Mouse (Mus musculus): ENCODE data around the gene Cacnb2. TPM values are rescaled to one million over a fixed set of nuclear protein-coding genes. Genes with fewer than 3 reads are reported as not detected.

Cacnb2 gene
- polyA plus RNA-seq, 1 experiment from 2014 or later, result 1.2 TPM

DNA sequence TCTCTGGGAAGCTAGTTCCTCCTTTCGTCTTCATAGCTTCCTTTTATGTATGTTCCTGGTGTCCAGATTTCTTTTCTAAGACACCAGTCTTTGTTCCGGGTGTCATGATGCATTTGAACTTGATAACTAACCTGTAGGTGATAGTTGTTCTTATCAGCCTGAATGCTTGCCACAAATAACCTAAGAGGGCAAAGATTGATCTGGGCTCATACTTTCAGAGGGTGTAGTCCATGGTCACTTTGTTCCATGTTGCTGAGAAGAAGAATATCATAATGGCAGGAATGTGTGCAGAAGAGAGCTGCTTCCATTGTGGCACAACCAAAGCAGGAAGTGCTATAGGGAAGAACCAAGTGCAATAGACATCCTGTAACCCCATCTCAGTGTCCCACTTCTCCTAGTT lies 302.0 kb downstream of the Cacnb2 start:
- Histone ChIP-seq H3K4me2 (ENCODE audit: low read length) (no peak overlapping the region), H3K27me3 (ENCODE audit: insufficient read depth, low read length) (no peaks in the 10 kb centered on the region), H3K9me3 (replicated peaks; ENCODE audit: low read length) (no peaks in the 10 kb centered on the region), H3K36me3 (ENCODE audit: insufficient read depth, low read length) (no peaks in the 10 kb centered on the region), H3K4me3 (replicated peaks; ENCODE audit: low read depth, low read length) (no peak overlapping the region), H3K4me1 (replicated peaks; ENCODE audit: insufficient read depth, low read length) (no peaks in the 10 kb centered on the region), H3K27ac (no peak overlapping the region), H3K9ac (ENCODE audit: low read depth, low read length) (no peak overlapping the region)
- ATAC-seq (replicated peaks; ENCODE audit: low FRiP score, low read depth) (no peak), DNase-seq (ENCODE audit: low spot score) (no peak)
- 81% methylated on average over 2 of the region's 2 CpGs for WGBS
- no peak for TF ChIP-seq CTCF (IDR thresholded peaks at IDR 0.05; ENCODE audit: low read depth)

DNA sequence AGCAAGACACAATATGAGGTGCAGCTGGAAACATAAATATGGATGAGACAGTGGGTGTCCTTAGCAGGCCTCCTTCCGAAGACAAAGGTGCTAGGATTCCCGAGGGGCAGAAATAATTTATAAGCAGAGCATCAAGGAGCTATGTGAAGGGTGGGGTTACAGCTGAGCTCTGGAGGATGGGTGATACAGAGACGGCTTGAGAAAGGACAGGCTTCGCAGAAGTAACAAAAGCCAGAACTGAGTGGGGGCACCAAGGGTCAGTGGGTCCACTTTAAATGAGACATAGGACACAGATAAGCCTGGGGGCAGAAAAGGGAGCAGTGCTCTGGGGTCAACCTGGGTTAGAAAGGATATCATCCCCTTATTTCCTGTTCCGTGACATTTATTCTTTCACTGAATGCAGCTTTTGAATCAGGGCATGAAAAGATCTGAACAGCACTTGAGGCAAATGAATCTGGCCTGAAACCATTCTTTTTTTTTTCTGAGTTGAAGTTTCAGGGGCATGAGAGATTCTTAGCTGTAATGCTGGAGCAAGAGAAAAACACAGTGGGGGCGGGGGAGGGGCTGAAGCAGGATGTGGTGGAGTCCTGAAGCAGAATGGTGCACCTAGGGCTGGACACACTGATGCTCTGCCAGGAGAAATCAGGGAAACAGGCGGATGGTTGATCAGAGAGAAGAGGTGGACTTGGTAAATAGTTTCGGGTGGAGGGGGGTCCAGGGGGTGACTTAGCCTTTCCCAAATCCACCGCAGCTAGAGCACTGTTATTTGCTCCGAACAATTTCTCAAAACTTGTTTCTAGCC lies 304.4 kb downstream of the Cacnb2 start:
- Histone ChIP-seq H3K9ac (ENCODE audit: low read depth, low read length) (no peak overlapping the region), H3K9me3 (replicated peaks; ENCODE audit: low read length) (no peaks in the 10 kb centered on the region), H3K4me1 (replicated peaks; ENCODE audit: insufficient read depth, low read length) (no peaks in the 10 kb centered on the region), H3K4me3 (replicated peaks; ENCODE audit: low read depth, low read length) (no peak overlapping the region), H3K4me2 (ENCODE audit: low read length) (no peak overlapping the region), H3K27me3 (ENCODE audit: insufficient read depth, low read length) (no peaks in the 10 kb centered on the region), H3K27ac (no peak overlapping the region), H3K36me3 (ENCODE audit: insufficient read depth, low read length) (no peaks in the 10 kb centered on the region)
- 44% methylated on average over 10 of the region's 10 CpGs for WGBS
- no peak for ATAC-seq (replicated peaks; ENCODE audit: low FRiP score, low read depth)
- no peak for DNase-seq (ENCODE audit: low spot score)
- no peak for TF ChIP-seq CTCF (IDR thresholded peaks at IDR 0.05; ENCODE audit: low read depth)

DNA sequence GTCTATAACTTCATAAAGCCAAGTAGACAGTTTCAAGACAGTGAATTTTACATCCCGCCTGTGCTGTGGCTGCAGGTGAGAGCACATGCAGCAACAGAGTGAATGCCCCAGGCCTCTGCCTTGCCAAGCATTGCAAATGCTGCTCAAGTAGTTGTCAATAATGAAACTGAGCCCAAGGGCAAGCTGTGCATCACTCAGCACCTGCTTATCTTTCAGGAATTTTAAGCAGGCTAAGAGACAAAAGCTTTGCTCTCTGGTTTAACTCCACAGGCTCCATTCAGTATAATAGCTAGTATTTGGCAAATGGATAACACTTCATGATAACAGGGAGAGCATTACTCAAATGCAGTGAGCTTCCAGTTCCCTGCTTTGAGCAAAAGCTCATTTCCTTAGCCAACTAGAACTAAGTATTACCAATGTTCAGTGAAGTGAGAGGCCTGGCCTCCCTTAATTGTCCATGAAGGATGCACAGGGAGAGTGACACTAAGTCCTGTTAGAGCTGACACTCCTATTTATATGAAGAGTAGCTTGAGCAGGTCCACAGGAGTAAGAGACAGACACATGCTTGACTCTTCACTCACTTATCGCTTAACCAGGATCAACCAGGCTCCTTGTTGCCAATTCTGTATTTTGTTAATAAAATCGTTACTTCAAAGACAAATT lies 314.8 kb downstream of the Cacnb2 start:
- WGBS, result 88% methylated on average over 3 of the region's 3 CpGs
- Histone ChIP-seq H3K4me1 (replicated peaks; ENCODE audit: insufficient read depth, low read length) (no peaks in the 10 kb centered on the region), H3K4me3 (replicated peaks; ENCODE audit: low read depth, low read length) (no peak overlapping the region), H3K9ac (ENCODE audit: low read depth, low read length) (no peak overlapping the region), H3K27me3 (ENCODE audit: insufficient read depth, low read length) (no peaks in the 10 kb centered on the region), H3K36me3 (ENCODE audit: insufficient read depth, low read length) (no peaks in the 10 kb centered on the region), H3K4me2 (ENCODE audit: low read length) (no peak overlapping the region), H3K9me3 (replicated peaks; ENCODE audit: low read length) (no peaks in the 10 kb centered on the region), H3K27ac (no peak overlapping the region)
- no peak for DNase-seq (ENCODE audit: low spot score)
- no peak for ATAC-seq (replicated peaks; ENCODE audit: low FRiP score, low read depth)
- TF ChIP-seq CTCF (IDR thresholded peaks at IDR 0.05; ENCODE audit: low read depth), result no peak

DNA sequence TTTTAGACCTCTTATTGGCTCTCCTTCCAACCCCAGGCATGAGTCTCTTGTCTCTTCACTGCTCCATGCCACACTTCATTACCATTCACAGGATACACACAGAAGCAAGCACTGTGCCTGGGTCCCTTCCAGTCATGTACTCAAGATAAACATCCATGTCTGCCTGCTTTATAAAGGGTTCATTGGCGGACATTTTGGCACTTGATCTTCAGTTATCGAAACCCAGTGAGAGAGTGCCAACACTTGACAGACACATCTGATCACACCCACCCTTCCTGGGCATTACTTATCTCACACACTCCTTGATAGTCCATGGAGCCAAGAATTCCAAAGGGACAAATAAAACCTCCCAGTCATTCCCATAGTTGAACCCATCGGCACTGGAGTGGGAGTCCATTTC lies 327.0 kb downstream of the Cacnb2 start:
- Histone ChIP-seq H3K27me3 (ENCODE audit: insufficient read depth, low read length) (no peaks in the 10 kb centered on the region), H3K4me3 (replicated peaks; ENCODE audit: low read depth, low read length) (no peak overlapping the region), H3K36me3 (ENCODE audit: insufficient read depth, low read length) (no peaks in the 10 kb centered on the region), H3K27ac (no peak overlapping the region), H3K9me3 (replicated peaks; ENCODE audit: low read length) (no peaks in the 10 kb centered on the region), H3K4me1 (replicated peaks; ENCODE audit: insufficient read depth, low read length) (no peaks in the 10 kb centered on the region), H3K9ac (ENCODE audit: low read depth, low read length) (no peak overlapping the region), H3K4me2 (ENCODE audit: low read length) (no peak overlapping the region)
- DNase-seq (ENCODE audit: low spot score) (no peak), ATAC-seq (replicated peaks; ENCODE audit: low FRiP score, low read depth) (no peak)
- WGBS, result 94% methylated on average over 3 of the region's 3 CpGs
- no peak for TF ChIP-seq CTCF (IDR thresholded peaks at IDR 0.05; ENCODE audit: low read depth)

DNA sequence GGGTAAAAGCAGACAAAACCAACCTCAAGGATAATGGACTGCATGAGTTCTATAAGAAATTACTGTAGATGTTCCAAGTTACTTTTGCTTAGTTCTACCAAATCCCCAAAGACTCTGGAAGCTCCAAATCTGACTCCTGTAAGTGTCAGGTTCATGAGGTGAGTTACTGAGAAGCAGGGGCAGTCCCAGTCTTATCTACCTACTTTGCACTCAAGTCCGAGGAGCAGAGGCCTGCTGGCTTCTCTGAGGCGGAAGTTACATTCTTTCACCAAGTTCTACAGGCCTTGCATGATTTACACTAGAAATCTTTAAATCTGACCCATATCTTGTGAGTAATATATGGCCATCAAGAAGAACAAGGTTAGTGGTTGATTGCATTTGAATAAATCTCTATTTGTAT lies 329.1 kb downstream of the Cacnb2 start:
- Histone ChIP-seq H3K4me3 (replicated peaks; ENCODE audit: low read depth, low read length) (no peak overlapping the region), H3K9ac (ENCODE audit: low read depth, low read length) (no peak overlapping the region), H3K27ac (no peak overlapping the region), H3K4me2 (ENCODE audit: low read length) (no peak overlapping the region), H3K9me3 (replicated peaks; ENCODE audit: low read length) (no peaks in the 10 kb centered on the region), H3K27me3 (ENCODE audit: insufficient read depth, low read length) (no peaks in the 10 kb centered on the region), H3K36me3 (ENCODE audit: insufficient read depth, low read length) (no peaks in the 10 kb centered on the region), H3K4me1 (replicated peaks; ENCODE audit: insufficient read depth, low read length) (no peaks in the 10 kb centered on the region)
- ATAC-seq (replicated peaks; ENCODE audit: low FRiP score, low read depth) (no peak), DNase-seq (ENCODE audit: low spot score) (no peak)
- no peak for TF ChIP-seq CTCF (IDR thresholded peaks at IDR 0.05; ENCODE audit: low read depth)
- 86% methylated on average over 2 of the region's 2 CpGs for WGBS

DNA sequence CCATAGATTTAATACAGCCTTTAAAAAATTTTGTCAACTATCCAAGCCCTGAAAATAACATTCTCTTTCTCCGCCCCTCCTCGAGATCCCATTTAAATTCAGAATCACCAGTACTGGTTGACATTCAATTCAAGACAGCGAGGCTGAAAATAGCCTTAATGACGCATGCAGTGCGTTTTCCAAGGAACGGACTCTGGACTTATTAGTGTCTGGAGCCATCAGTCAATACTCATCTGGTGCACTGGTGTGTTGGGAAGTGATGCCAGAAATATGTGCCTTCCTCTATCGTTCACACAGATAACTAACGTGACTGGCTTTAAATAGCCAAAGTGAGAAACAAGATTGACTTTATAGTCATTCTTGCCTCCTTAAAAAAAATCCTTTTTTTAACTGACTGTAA lies 333.6 kb downstream of the Cacnb2 start:
- Histone ChIP-seq H3K36me3 (ENCODE audit: insufficient read depth, low read length) (no peaks in the 10 kb centered on the region), H3K4me2 (ENCODE audit: low read length) (no peak overlapping the region), H3K27ac (no peak overlapping the region), H3K9ac (ENCODE audit: low read depth, low read length) (no peak overlapping the region), H3K27me3 (ENCODE audit: insufficient read depth, low read length) (no peaks in the 10 kb centered on the region), H3K4me3 (replicated peaks; ENCODE audit: low read depth, low read length) (no peak overlapping the region), H3K9me3 (replicated peaks; ENCODE audit: low read length) (no peaks in the 10 kb centered on the region), H3K4me1 (replicated peaks; ENCODE audit: insufficient read depth, low read length) (no peaks in the 10 kb centered on the region)
- no peak for TF ChIP-seq CTCF (IDR thresholded peaks at IDR 0.05; ENCODE audit: low read depth)
- DNase-seq (ENCODE audit: low spot score) (no peak), ATAC-seq (replicated peaks; ENCODE audit: low FRiP score, low read depth) (no peak)
- WGBS, result 80% methylated on average over 8 of the region's 8 CpGs
